Mouse (Mus musculus): ENCODE results near the gene Upf3a. TPM values are rescaled to one million over a fixed set of nuclear protein-coding genes. Genes with fewer than 3 reads are reported as not detected.
"Not testable (repeated sequence)": the region's sequence is repeated elsewhere in the genome, so short reads cannot be mapped to it uniquely, and the experiment has no call there.

Upf3a gene
- polyA plus RNA-seq, 1 experiment from 2014 or later, result 42.2 TPM

- H3K9me3 ChIP-seq (replicated peaks), result no peaks in the 10 kb centered on the region
- H3K4me1 ChIP-seq, result peaks cover 13% of the 10 kb centered on the region
- H3K4me2 ChIP-seq, result peak overlapping the region; percentile 80
- peaks cover 28% of the 10 kb centered on the region for H3K36me3 ChIP-seq (ENCODE audit: poor library complexity, severe bottlenecking)
- no peaks in the 10 kb centered on the region for H3K27me3 ChIP-seq
- peak overlapping the region; percentile 80 for H3K9ac ChIP-seq
- H3K27ac ChIP-seq, result peak overlapping the region; percentile 96
- under 1% methylated on average over 31 of the region's 47 CpGs for WGBS
- peak; percentile 96 for ATAC-seq
- peak overlapping the region; percentile 65 for H3K4me3 ChIP-seq
Measured at GRCm38 (mm10) chr8:13785764-13786299, 417 bp downstream of the Upf3a start.

GRCm38 (mm10) chr8:13789606-13790005 is 4.2 kb downstream of the Upf3a start:
- Histone ChIP-seq H3K9me3 (replicated peaks) (no peaks in the 10 kb centered on the region), H3K4me2 (no peak overlapping the region), H3K27ac (no peak overlapping the region), H3K4me3 (no peak overlapping the region), H3K27me3 (no peaks in the 10 kb centered on the region), H3K9ac (no peak overlapping the region), H3K36me3 (ENCODE audit: poor library complexity, severe bottlenecking) (peaks cover 41% of the 10 kb centered on the region), H3K4me1 (peaks cover 9% of the 10 kb centered on the region)
- no peak for ATAC-seq
- WGBS, result 94% methylated on average over 8 of the region's 8 CpGs

- 92% methylated on average over 8 of the region's 8 CpGs for WGBS
- ATAC-seq, result no peak
- peaks cover 71% of the 10 kb centered on the region for H3K36me3 ChIP-seq (ENCODE audit: poor library complexity, severe bottlenecking)
Measured at GRCm38 (mm10) chr8:13793097-13793745, 7.8 kb downstream of the Upf3a start.

GRCm38 (mm10) chr8:13793746-13794101 is 8.3 kb downstream of the Upf3a start:
- ATAC-seq, result no peak
- Histone ChIP-seq H3K27ac (no peak overlapping the region), H3K36me3 (ENCODE audit: poor library complexity, severe bottlenecking) (peaks cover 73% of the 10 kb centered on the region), H3K27me3 (no peaks in the 10 kb centered on the region), H3K4me2 (no peak overlapping the region), H3K4me3 (no peak overlapping the region), H3K9ac (no peak overlapping the region), H3K4me1 (no peaks in the 10 kb centered on the region), H3K9me3 (replicated peaks) (no peaks in the 10 kb centered on the region)
- WGBS, result 94% methylated on average over 11 of the region's 11 CpGs

More at GRCm38 (mm10) chr8:13793097-13793745, 7.8 kb downstream of the Upf3a start:
- Histone ChIP-seq H3K27me3 (no peaks in the 10 kb centered on the region), H3K4me2 (no peak overlapping the region), H3K27ac (no peak overlapping the region), H3K9me3 (replicated peaks) (no peaks in the 10 kb centered on the region), H3K4me1 (no peaks in the 10 kb centered on the region), H3K9ac (no peak overlapping the region), H3K4me3 (no peak overlapping the region)

GRCm38 (mm10) chr8:13797676-13798075 is 12.3 kb downstream of the Upf3a start:
- Histone ChIP-seq H3K4me2 (no peak overlapping the region), H3K36me3 (ENCODE audit: poor library complexity, severe bottlenecking) (peaks cover 61% of the 10 kb centered on the region), H3K4me1 (no peaks in the 10 kb centered on the region), H3K27ac (no peak overlapping the region), H3K4me3 (no peak overlapping the region), H3K9ac (no peak overlapping the region), H3K27me3 (no peaks in the 10 kb centered on the region), H3K9me3 (replicated peaks) (no peaks in the 10 kb centered on the region)
- ATAC-seq, result no peak
- WGBS, result 94% methylated on average over 5 of the region's 5 CpGs

GRCm38 (mm10) chr8:13799566-13799965 is 14.2 kb downstream of the Upf3a start:
- Histone ChIP-seq H3K36me3 (ENCODE audit: poor library complexity, severe bottlenecking) (peaks cover 44% of the 10 kb centered on the region), H3K9me3 (replicated peaks) (no peaks in the 10 kb centered on the region), H3K4me2 (no peak overlapping the region), H3K4me3 (no peak overlapping the region), H3K27me3 (no peaks in the 10 kb centered on the region), H3K27ac (no peak overlapping the region), H3K9ac (no peak overlapping the region), H3K4me1 (no peaks in the 10 kb centered on the region)
- no peak for ATAC-seq
- 96% methylated on average over 5 of the region's 5 CpGs for WGBS

GRCm38 (mm10) chr8:13828598-13829172 is 43.3 kb downstream of the Upf3a start:
- WGBS, result 81% methylated on average over 7 of the region's 7 CpGs
- H3K9me3 ChIP-seq (replicated peaks), result no peaks in the 10 kb centered on the region
- no peaks in the 10 kb centered on the region for H3K27me3 ChIP-seq
- no peak overlapping the region for H3K4me2 ChIP-seq
- no peaks in the 10 kb centered on the region for H3K4me1 ChIP-seq
- H3K27ac ChIP-seq, result no peak overlapping the region
- H3K36me3 ChIP-seq (ENCODE audit: poor library complexity, severe bottlenecking), result no peaks in the 10 kb centered on the region
- H3K9ac ChIP-seq, result no peak overlapping the region
- ATAC-seq, result no peak
- no peak overlapping the region for H3K4me3 ChIP-seq

GRCm38 (mm10) chr8:13838289-13838688 is 52.9 kb downstream of the Upf3a start, which contains the start of gene AF366264:
Gene AF366264 (minus strand): TSS chr8:13838389.
- not testable (repeated sequence) for H3K9me3 ChIP-seq (replicated peaks); H3K4me2 ChIP-seq; H3K27me3 ChIP-seq; ATAC-seq; H3K27ac ChIP-seq; H3K4me1 ChIP-seq; H3K4me3 ChIP-seq; H3K36me3 ChIP-seq (ENCODE audit: poor library complexity, severe bottlenecking); H3K9ac ChIP-seq
- 89% methylated on average over 5 of the region's 5 CpGs for WGBS

- 72% methylated on average over 1 of the region's 1 CpGs for WGBS
- H3K4me2 ChIP-seq; H3K36me3 ChIP-seq (ENCODE audit: poor library complexity, severe bottlenecking); H3K27me3 ChIP-seq; H3K4me3 ChIP-seq; H3K4me1 ChIP-seq; H3K9ac ChIP-seq; H3K9me3 ChIP-seq (replicated peaks); ATAC-seq; H3K27ac ChIP-seq: not testable (repeated sequence)
Measured at GRCm38 (mm10) chr8:13843286-13843685, 57.9 kb downstream of the Upf3a start.

Other genes starting within 250 kb of the Upf3a start
- not detected in 2 replicates for gene 1700029H14Rik, start 223.2 kb upstream of the Upf3a start, polyA plus RNA-seq (2015; fragmentation: Nextera tagmentation; extraction: Ambion mirVana)
- gene Rasa3, start 108.0 kb upstream of the Upf3a start, polyA plus RNA-seq (2015; fragmentation: Nextera tagmentation; extraction: Ambion mirVana), result 18.2 and 19.9 TPM in 2 replicates
- gene Cfap97d2, start 79.7 kb upstream of the Upf3a start, polyA plus RNA-seq (2015; fragmentation: Nextera tagmentation; extraction: Ambion mirVana), result 1.4 and 1.8 TPM in 2 replicates
- 191 and 206 TPM in 2 replicates for gene Cdc16, start 27.9 kb upstream of the Upf3a start, polyA plus RNA-seq (2015; fragmentation: Nextera tagmentation; extraction: Ambion mirVana)
- not detected in 2 replicates for gene AF366264, start 52.8 kb downstream of the Upf3a start, polyA plus RNA-seq (2015; fragmentation: Nextera tagmentation; extraction: Ambion mirVana)
- gene Champ1, start 84.0 kb downstream of the Upf3a start, polyA plus RNA-seq (2015; fragmentation: Nextera tagmentation; extraction: Ambion mirVana), result 40.8 and 47.4 TPM in 2 replicates
- gene Coprs, start 104.7 kb downstream of the Upf3a start, polyA plus RNA-seq (2015; fragmentation: Nextera tagmentation; extraction: Ambion mirVana), result 85.8 and 89.8 TPM in 2 replicates